Mouse (Mus musculus) testis, adult 2 months (tissue): ENCODE measurements around the gene Efna2.

Experiments used
- CTCF ChIP-seq: fragments of 200-500 bp; IDR thresholded peaks from 2 replicates; pipeline ENCODE4 v1.5.1; 2012; ENCODE audit warnings: low read depth, mild to moderate bottlenecking, inconsistent platforms, low read length, moderate library complexity; ENCODE audit not compliant: control insufficient read depth, insufficient read depth, insufficient replicate concordance
- POLR2A ChIP-seq: fragments of 200-500 bp; IDR thresholded peaks from 2 replicates; pipeline ENCODE4 v1.6.1; 2012; ENCODE audit warnings: low read depth, mild to moderate bottlenecking, inconsistent platforms, low read length, moderate library complexity; ENCODE audit not compliant: control insufficient read depth

GRCm38 (mm10) chr10:80177441-80178279 is 1.6 kb upstream of the Efna2 start:
- TF ChIP-seq CTCF = no peak
- TF ChIP-seq POLR2A = no peak
